Mouse (Mus musculus): ENCODE results near the gene Gna11. TPM values are rescaled to one million over a fixed set of nuclear protein-coding genes. Genes with fewer than 3 reads are reported as not detected.

The Gna11 gene
- polyA plus RNA-seq (2012; ENCODE audit: low replicate concordance): 21.9 and 22.6 TPM in 2 replicates

DNA sequence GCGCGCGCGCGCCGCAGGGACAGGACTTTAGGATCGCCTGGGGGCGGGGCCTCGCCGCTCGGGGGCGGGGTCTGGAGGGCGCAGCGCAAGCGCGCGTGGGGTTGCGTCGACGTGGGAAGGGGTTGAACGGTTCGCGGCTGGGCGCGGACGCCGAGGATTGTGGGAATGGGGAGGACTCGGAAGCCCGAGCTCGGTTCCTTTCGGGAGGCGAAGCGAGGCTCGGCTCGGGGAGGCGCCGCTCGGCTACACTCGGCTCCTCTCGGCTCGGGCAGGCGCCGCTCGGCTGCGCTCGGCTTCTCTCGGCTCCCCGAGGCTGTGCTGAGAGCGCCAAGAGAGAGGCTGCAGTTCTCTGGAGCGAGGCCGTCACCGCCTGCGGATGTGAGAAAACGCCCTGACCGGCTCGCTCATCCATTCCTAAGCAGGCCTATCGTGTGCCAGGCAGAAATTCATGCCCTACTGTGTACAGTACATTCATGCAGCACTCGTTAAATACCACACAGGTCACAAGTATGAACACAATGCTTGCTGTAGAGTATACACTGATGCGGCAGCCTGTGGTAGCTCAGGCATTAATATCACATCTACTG, at the start of gene Gna11:
Gna11 (minus strand) TSS at position 30 of the 587 bp plus-strand sequence.

DNA sequence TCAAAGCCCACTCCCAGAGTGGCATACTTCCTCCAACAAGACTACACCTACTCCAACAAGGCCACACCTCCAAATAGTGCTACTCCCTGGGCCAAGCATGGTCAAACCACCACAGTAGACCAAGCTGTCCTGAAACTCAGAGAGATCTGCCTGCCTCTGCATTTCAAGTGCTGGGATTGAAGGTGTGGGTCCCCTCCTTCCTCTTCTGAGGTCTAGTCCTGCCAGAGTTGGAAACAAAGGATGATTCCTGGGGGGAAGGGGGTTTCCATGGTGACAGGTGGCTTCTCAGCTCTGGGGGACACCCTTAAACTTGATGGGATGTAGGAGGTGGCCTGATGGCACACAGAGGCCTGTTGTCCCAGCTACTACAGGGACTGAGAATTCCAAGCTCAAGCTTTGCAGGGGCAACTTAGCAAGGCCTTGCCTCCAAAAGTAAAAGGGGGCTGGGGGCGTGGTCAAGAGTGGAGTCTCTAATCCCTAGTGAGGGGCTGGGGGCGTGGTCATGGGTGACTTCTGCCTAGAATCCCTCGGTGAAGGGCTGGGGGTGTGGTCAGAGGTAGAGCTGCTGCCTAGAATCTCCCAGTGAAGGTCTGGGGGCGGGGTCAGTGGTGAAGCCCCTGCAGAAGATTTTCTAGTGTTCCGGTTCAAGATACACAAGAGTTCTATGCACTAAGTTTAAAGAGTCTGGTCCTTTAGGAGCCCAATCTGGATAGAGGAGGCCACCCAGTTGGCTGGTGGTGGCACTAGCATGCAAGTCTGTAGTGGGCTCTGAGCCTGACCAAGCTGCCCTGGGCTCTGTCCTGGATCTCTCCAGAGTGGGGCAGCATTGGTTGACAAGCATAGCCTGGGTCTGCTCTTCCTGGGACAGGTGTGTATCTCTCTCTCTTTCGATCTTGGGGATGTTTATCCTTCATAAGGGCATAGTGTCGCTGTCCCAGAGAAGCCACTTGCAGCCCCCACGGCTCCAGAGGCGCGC, 29.4 kb upstream of the Gna11 start, which contains the start of gene Tle2:
Tle2 (plus strand) TSS at position 481 of the 976 bp plus-strand sequence.

DNA sequence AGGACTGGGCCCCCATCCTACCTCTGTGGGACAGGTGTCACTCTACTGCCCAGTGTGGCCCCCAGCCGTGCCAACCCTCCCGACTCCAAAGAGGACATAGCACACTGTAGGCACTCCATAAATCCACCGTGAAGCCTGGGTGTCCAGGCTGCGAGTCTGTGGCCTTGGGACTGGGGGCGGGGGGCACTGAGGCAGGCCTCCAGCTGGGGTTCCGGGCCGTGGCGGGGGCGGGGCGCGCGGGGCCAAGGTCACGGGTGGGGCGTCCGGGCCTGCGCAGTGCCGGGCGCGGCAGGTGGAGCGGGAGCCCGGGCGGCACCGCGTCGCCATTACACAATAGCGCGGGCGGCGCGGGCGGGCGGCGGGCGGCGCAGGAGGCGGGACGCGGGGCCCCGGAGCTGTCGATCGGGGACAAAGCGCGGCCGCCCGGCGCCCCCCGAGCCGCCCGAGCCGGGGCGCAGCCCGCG, 14.2 kb upstream of the Gna11 start, which contains the start of gene Aes:
Aes (plus strand) TSS at position 326 of the 464 bp plus-strand sequence.

DNA sequence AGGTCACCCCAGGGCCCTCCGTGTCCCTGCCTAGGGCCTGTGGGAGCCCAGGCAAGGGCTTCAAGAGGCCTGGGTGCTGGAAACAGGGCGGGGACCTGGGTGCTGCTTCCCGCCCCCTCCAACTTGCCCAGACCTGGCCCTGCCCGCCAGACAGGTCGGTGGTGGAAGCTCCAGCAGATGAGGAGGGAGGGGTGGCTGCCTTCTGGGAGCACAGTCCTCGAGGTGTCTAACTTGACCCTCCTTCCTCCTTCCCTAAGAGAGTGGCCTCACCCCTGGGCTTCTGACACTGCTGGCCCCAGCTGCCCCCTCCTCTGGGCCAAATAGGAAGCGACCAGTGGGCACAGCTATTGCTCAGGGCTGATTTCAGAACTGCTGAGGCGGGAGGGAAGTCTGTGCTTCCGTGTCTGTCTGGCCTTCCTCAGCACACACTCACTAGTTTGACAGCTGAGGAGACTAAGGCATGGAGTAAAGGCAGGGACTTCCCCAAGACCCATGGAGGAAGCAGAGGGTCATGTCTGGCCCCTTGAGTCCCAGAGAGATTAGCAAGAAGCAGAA, 20.9 kb downstream of the Gna11 start, which contains the start of gene Gna15:
Gna15 (minus strand) TSS at position 175 of the 555 bp plus-strand sequence.

DNA sequence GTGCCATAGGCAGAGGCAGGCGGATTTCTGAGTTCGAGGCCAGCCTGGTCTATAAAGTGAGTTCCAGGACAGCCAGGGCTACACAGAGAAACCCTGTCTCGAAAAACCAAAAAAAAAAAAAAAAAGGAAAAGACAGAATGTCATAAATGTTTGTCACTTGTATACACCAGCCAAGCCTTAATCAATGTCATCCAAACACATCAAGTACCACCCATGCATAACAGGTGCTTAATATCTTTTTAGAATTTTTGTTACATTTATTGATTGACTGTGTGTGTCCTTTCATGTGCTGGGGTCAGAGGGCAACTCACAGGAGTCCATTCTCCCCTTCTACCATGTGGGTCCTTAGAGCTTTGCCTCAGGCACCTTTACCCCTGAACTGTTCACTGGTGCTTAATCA, 45.0 kb downstream of the Gna11 start, which contains the start of gene S1pr4:
S1pr4 (minus strand) TSS at position 101 of the 400 bp plus-strand sequence.

DNA sequence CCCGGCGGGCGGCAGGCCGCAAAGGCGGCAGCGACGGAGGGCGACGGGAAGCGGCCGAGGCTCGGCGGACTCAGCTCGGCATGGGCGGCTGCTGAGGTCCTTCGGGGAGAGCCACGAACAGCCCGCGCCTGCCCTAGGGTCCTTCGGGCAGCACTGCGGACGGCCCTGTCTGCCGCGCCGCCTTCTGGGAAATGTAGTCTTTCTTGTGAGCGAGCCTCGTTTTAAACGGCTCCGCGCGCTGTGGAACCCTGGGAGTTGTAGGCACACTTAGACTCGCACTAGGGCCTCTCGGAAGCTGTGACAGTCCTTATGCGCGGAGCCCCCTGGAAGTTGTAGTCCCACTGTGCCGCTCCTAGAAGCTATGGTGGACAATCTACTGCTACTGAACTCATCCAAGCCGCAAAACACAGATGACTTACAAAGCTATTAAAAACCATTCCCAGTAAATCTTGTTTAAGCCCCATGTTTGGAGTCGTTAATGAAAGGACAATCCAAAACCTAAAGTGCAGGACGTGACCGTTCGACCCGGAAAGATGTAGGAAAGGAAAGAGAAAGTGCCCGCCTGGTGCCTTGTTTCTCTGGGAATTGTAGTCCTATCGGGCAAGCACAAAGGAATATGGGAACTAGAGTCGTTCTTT, 48.6 kb downstream of the Gna11 start, which contains the start of gene Ncln:
Ncln (minus strand) TSS at position 129 of the 638 bp plus-strand sequence.

DNA sequence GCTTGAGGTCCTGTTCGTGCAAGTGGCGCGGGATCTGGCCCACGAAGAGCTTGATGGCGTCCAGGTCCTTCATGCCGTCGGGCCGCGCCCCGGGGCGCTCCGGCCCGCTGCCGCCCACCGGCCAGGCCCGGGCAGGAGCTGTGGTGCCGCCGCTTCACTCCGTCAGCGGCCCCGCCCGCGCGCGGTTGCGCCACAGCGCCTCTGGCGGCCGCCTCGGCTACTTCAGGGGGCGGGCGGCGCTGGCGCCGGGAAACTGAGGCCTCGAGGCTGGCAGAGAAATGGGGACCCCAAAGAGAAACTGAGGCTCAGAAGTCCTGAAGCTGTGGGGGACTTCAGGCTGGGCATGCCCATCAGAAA, 62.5 kb downstream of the Gna11 start, which contains the start of gene Celf5:
Celf5 (minus strand) TSS at position 177 of the 357 bp plus-strand sequence.

Other genes with a start within 250 kb of the Gna11 start
- 67.6 and 96.5 TPM in 2 replicates for gene Cactin, start 224.1 kb downstream of the Gna11 start, polyA plus RNA-seq (2012; ENCODE audit: low replicate concordance)
- 3.7 and 8.0 TPM in 2 replicates for gene Tbxa2r, start 216.5 kb downstream of the Gna11 start, polyA plus RNA-seq (2012; ENCODE audit: low replicate concordance)
- 1.3 and 2.0 TPM in 2 replicates for gene Gipc3, start 201.9 kb downstream of the Gna11 start, polyA plus RNA-seq (2012; ENCODE audit: low replicate concordance)
- gene Hmg20b, start 194.7 kb downstream of the Gna11 start, polyA plus RNA-seq (2012; ENCODE audit: low replicate concordance): 314 and 739 TPM in 2 replicates
- 68.4 and 74.4 TPM in 2 replicates for gene Mfsd12, start 187.7 kb downstream of the Gna11 start, polyA plus RNA-seq (2012; ENCODE audit: low replicate concordance)
- gene 4930404N11Rik, start 179.4 kb downstream of the Gna11 start, polyA plus RNA-seq (2012; ENCODE audit: low replicate concordance): 10.6 and 16.6 TPM in 2 replicates
- 99.5 and 103 TPM in 2 replicates for gene Fzr1, start 166.7 kb downstream of the Gna11 start, polyA plus RNA-seq (2012; ENCODE audit: low replicate concordance)
- gene Dohh, start 160.8 kb downstream of the Gna11 start, polyA plus RNA-seq (2012; ENCODE audit: low replicate concordance): 206 and 254 TPM in 2 replicates
- gene Gm48551, start 160.7 kb downstream of the Gna11 start, polyA plus RNA-seq (2012; ENCODE audit: low replicate concordance): 0.33 and 0.42 TPM in 2 replicates
- gene Gm48552, start 156.2 kb downstream of the Gna11 start, polyA plus RNA-seq (2012; ENCODE audit: low replicate concordance): 3.7 and 10.5 TPM in 2 replicates
- 0.68 and 2.2 TPM in 2 replicates for gene Smim24, start 152.1 kb downstream of the Gna11 start, polyA plus RNA-seq (2012; ENCODE audit: low replicate concordance)
- 206 and 375 TPM in 2 replicates for gene Nfic, start 89.6 kb downstream of the Gna11 start, polyA plus RNA-seq (2012; ENCODE audit: low replicate concordance)
- gene Celf5, start 62.5 kb downstream of the Gna11 start, polyA plus RNA-seq (2012; ENCODE audit: low replicate concordance): 0.23 and 0.60 TPM in 2 replicates
- gene Ncln, start 48.8 kb downstream of the Gna11 start, polyA plus RNA-seq (2012; ENCODE audit: low replicate concordance): 296 and 494 TPM in 2 replicates
- gene S1pr4, start 45.1 kb downstream of the Gna11 start, polyA plus RNA-seq (2012; ENCODE audit: low replicate concordance): 34.9 and 78.0 TPM in 2 replicates
- gene Gna15, start 21.0 kb downstream of the Gna11 start, polyA plus RNA-seq (2012; ENCODE audit: low replicate concordance): 30.2 and 35.0 TPM in 2 replicates
- gene Aes, start 14.3 kb upstream of the Gna11 start, polyA plus RNA-seq (2012; ENCODE audit: low replicate concordance): 1,673 and 2,193 TPM in 2 replicates
- gene Tle2, start 29.4 kb upstream of the Gna11 start, polyA plus RNA-seq (2012; ENCODE audit: low replicate concordance): 4.1 and 5.9 TPM in 2 replicates
- 1.3 and 9.1 TPM in 2 replicates for gene Tle6, start 55.9 kb upstream of the Gna11 start, polyA plus RNA-seq (2012; ENCODE audit: low replicate concordance)
- 0.33 and 0.99 TPM in 2 replicates for gene BC025920, start 61.1 kb upstream of the Gna11 start, polyA plus RNA-seq (2012; ENCODE audit: low replicate concordance)
- 83.0 and 132 TPM in 2 replicates for gene Sirt6, start 82.6 kb upstream of the Gna11 start, polyA plus RNA-seq (2012; ENCODE audit: low replicate concordance)
- 8.5 and 13.2 TPM in 2 replicates for gene Ankrd24, start 83.3 kb upstream of the Gna11 start, polyA plus RNA-seq (2012; ENCODE audit: low replicate concordance)
- 0.22 TPM in 1 of 2 replicates, not detected in the other for gene Gm10778, start 103.9 kb upstream of the Gna11 start, polyA plus RNA-seq (2012; ENCODE audit: low replicate concordance)
- 0.20 TPM in 1 of 2 replicates, not detected in the other for gene Zfp433, start 159.6 kb upstream of the Gna11 start, polyA plus RNA-seq (2012; ENCODE audit: low replicate concordance)
- not detected in 2 replicates for gene Gm3055, start 226.0 kb upstream of the Gna11 start, polyA plus RNA-seq (2012; ENCODE audit: low replicate concordance)

Data from leukemia stem cell, adult 10-12 weeks (primary cell).